Comparison of ENCODE assay signal across 8 mouse cellular contexts in genomic region chr7:141481498-141482401, GRCm38 (mm10). TPM values are rescaled to one million over a fixed set of nuclear protein-coding genes. Genes with fewer than 3 reads are reported as not detected.
DNase-seq lines count a peak whose midpoint lies in the region; ATAC-seq and TF ChIP-seq lines count a peak whose summit lies in the region.

No protein-coding gene starts in this region.

- no peaks in the 10 kb centered on the region for H3K27me3 ChIP-seq in kidney, adult 2 months (replicated peaks; ENCODE audit: control insufficient read depth, insufficient read depth, low read length)
- H3K27me3 ChIP-seq in hindbrain, embryonic 13.5 days, result peaks cover 33% of the 10 kb centered on the region
- peaks cover 21% of the 10 kb centered on the region for H3K27me3 ChIP-seq in limb, embryonic 15.5 days
- peaks cover 11% of the 10 kb centered on the region for H3K27me3 ChIP-seq in midbrain, embryonic 15.5 days (replicated peaks)

- H3K4me1 ChIP-seq in kidney, adult 2 months (ENCODE audit: control insufficient read depth, insufficient read depth, low read length), result peaks cover 22% of the 10 kb centered on the region
- peaks cover 6% of the 10 kb centered on the region for H3K4me1 ChIP-seq in embryonic fibroblast, embryonic 13.5 days (ENCODE audit: control insufficient read depth, insufficient read depth, low read length)
- peaks cover 53% of the 10 kb centered on the region for H3K4me1 ChIP-seq in hindbrain, embryonic 13.5 days (replicated peaks)
- H3K4me1 ChIP-seq in limb, embryonic 15.5 days, result peaks cover 46% of the 10 kb centered on the region
- peaks cover 41% of the 10 kb centered on the region for H3K4me1 ChIP-seq in midbrain, embryonic 15.5 days

- H3K4me2 ChIP-seq in hindbrain, embryonic 13.5 days, result peak overlapping the region; percentile 85
- H3K4me2 ChIP-seq in limb, embryonic 15.5 days, result peak overlapping the region; percentile 98
- peak overlapping the region; percentile 89 for H3K4me2 ChIP-seq in midbrain, embryonic 15.5 days

- peak overlapping the region; percentile 79 for H3K9ac ChIP-seq in hindbrain, embryonic 13.5 days
- H3K9ac ChIP-seq in limb, embryonic 15.5 days, result peak overlapping the region; percentile 33; the same call in 1 of the 2 replicates
- H3K9ac ChIP-seq in midbrain, embryonic 15.5 days, result peak overlapping the region; percentile 68

- H3K9me3 ChIP-seq in hindbrain, embryonic 13.5 days, result no peaks in the 10 kb centered on the region
- no peaks in the 10 kb centered on the region for H3K9me3 ChIP-seq in limb, embryonic 15.5 days
- H3K9me3 ChIP-seq in midbrain, embryonic 15.5 days, result no peaks in the 10 kb centered on the region

- peak overlapping the region; percentile 44; the same call in 1 of the 2 replicates for H3K4me3 ChIP-seq in kidney, adult 2 months (ENCODE audit: insufficient read depth, low read depth, low read length)
- peak overlapping the region; percentile 21 for H3K4me3 ChIP-seq in embryonic fibroblast, embryonic 13.5 days (ENCODE audit: insufficient read depth, low read length)
- peak overlapping the region; percentile 61 for H3K4me3 ChIP-seq in hindbrain, embryonic 13.5 days
- peak overlapping the region; percentile 54 for H3K4me3 ChIP-seq in limb, embryonic 15.5 days
- H3K4me3 ChIP-seq in midbrain, embryonic 15.5 days, result peak overlapping the region; percentile 70

- peak; percentile 40; the same call in 1 of the 2 replicates for TF ChIP-seq CTCF in kidney, adult 2 months (conservative IDR thresholded peaks at IDR 0.05; ENCODE audit: insufficient read depth, insufficient read length, low read depth, low read length)
- TF ChIP-seq CTCF in embryonic fibroblast, embryonic 13.5 days (IDR thresholded peaks at IDR 0.05; ENCODE audit: borderline replicate concordance, insufficient read depth, low read length), result no peak

- peak; percentile 60 for ATAC-seq in hindbrain, embryonic 13.5 days (ENCODE audit: low FRiP score)
- ATAC-seq in limb, embryonic 15.5 days (ENCODE audit: insufficient number of reproducible peaks, low FRiP score, low TSS enrichment, low read depth), result no peak
- ATAC-seq in midbrain, embryonic 15.5 days (replicated peaks), result peak; percentile 62
- no peak for ATAC-seq in activated CD4-positive, CD25-positive, alpha-beta regulatory T cell, adult 4 months

- no peak for TF ChIP-seq POLR2A in kidney, adult 2 months (IDR thresholded peaks at IDR 0.05; ENCODE audit: low read depth, low read length)
- TF ChIP-seq POLR2A in embryonic fibroblast, embryonic 13.5 days (IDR thresholded peaks at IDR 0.05; ENCODE audit: low read depth, low read length), result no peak

- H3K36me3 ChIP-seq in kidney, adult 2 months (ENCODE audit: control insufficient read depth, insufficient read depth, low read length), result no peaks in the 10 kb centered on the region
- no peaks in the 10 kb centered on the region for H3K36me3 ChIP-seq in hindbrain, embryonic 13.5 days
- no peaks in the 10 kb centered on the region for H3K36me3 ChIP-seq in limb, embryonic 15.5 days
- H3K36me3 ChIP-seq in midbrain, embryonic 15.5 days (replicated peaks), result no peaks in the 10 kb centered on the region

- H3K27ac ChIP-seq in kidney, adult 2 months (ENCODE audit: insufficient read depth, low read depth, low read length), result no peak overlapping the region
- no peak overlapping the region for H3K27ac ChIP-seq in embryonic fibroblast, embryonic 13.5 days (ENCODE audit: insufficient read depth, low read length)
- peak overlapping the region; percentile 77 for H3K27ac ChIP-seq in hindbrain, embryonic 13.5 days
- peak overlapping the region; percentile 7; the same call in 1 of the 2 replicates for H3K27ac ChIP-seq in limb, embryonic 15.5 days
- H3K27ac ChIP-seq in midbrain, embryonic 15.5 days, result peak overlapping the region; percentile 74

- 4% methylated on average over 81 of the region's 81 CpGs for WGBS in kidney, adult 2 months
- under 1% methylated on average over 81 of the region's 81 CpGs for WGBS in hindbrain, embryonic 13.5 days
- under 1% methylated on average over 79 of the region's 81 CpGs for WGBS in limb, embryonic 15.5 days
- under 1% methylated on average over 74 of the region's 81 CpGs for WGBS in midbrain, embryonic 15.5 days

- DNase-seq in kidney, adult 2 months, result peak; percentile 59
- no peak for DNase-seq in kidney, postnatal 14 days
- peak; percentile 77 for DNase-seq in adrenal gland, postnatal 14 days

RNA-seq across cellular contexts. Expression of gene Tspan4, which starts 6.7 kb away (rescaled TPM):
- 143 and 162 TPM in 2 replicates for polyA plus RNA-seq in kidney, adult 2 months (2012; rRNA removed)
- total RNA-seq in adrenal gland, postnatal 14 days (2021), result 49.4 and 58.4 TPM in 2 replicates
- 184 and 207 TPM in 2 replicates for polyA plus RNA-seq in embryonic fibroblast, embryonic 13.5 days (2011; ENCODE audit: insufficient read length, low read depth, missing spikeins)
- polyA plus RNA-seq in hindbrain, embryonic 13.5 days (2015; fragmentation: Nextera tagmentation; extraction: Ambion mirVana), result 34.1 and 35.5 TPM in 2 replicates
- polyA plus RNA-seq in limb, embryonic 15.5 days (2015; fragmentation: Nextera tagmentation; extraction: Ambion mirVana), result 71.4 and 79.1 TPM in 2 replicates
- 49.1 and 55.3 TPM in 2 replicates for polyA plus RNA-seq in midbrain, embryonic 15.5 days (2015; fragmentation: Nextera tagmentation; extraction: Ambion mirVana)
- polyA plus RNA-seq in activated CD4-positive, CD25-positive, alpha-beta regulatory T cell, adult 4 months (2017; shearing (Covaris generic)), result 1 to 10 TPM; 1.5 to 2.7 TPM

RNA-seq across cellular contexts. Expression of gene Polr2l, which starts 6.8 kb away (rescaled TPM):
- polyA plus RNA-seq in kidney, adult 2 months (2012; rRNA removed), result 67.3 and 70.9 TPM in 2 replicates
- 74.5 TPM in 2 replicates for total RNA-seq in adrenal gland, postnatal 14 days (2021)
- polyA plus RNA-seq in embryonic fibroblast, embryonic 13.5 days (2011; ENCODE audit: insufficient read length, low read depth, missing spikeins), result 13.1 and 24.1 TPM in 2 replicates
- polyA plus RNA-seq in hindbrain, embryonic 13.5 days (2015; fragmentation: Nextera tagmentation; extraction: Ambion mirVana), result 86.5 and 88.1 TPM in 2 replicates
- 54.7 and 57.5 TPM in 2 replicates for polyA plus RNA-seq in limb, embryonic 15.5 days (2015; fragmentation: Nextera tagmentation; extraction: Ambion mirVana)
- 82.4 and 83.8 TPM in 2 replicates for polyA plus RNA-seq in midbrain, embryonic 15.5 days (2015; fragmentation: Nextera tagmentation; extraction: Ambion mirVana)
- polyA plus RNA-seq in activated CD4-positive, CD25-positive, alpha-beta regulatory T cell, adult 4 months (2017; shearing (Covaris generic)), result 10 to 100 TPM; 22.3 to 22.6 TPM

RNA-seq across cellular contexts. Expression of gene Cd151, which starts 14.6 kb away (rescaled TPM):
- polyA plus RNA-seq in kidney, adult 2 months (2012; rRNA removed), result 274 and 343 TPM in 2 replicates
- total RNA-seq in adrenal gland, postnatal 14 days (2021), result 199 and 204 TPM in 2 replicates
- polyA plus RNA-seq in embryonic fibroblast, embryonic 13.5 days (2011; ENCODE audit: insufficient read length, low read depth, missing spikeins), result 58.4 and 94.0 TPM in 2 replicates
- polyA plus RNA-seq in hindbrain, embryonic 13.5 days (2015; fragmentation: Nextera tagmentation; extraction: Ambion mirVana), result 18.4 and 19.3 TPM in 2 replicates
- polyA plus RNA-seq in limb, embryonic 15.5 days (2015; fragmentation: Nextera tagmentation; extraction: Ambion mirVana), result 14.2 and 20.6 TPM in 2 replicates
- polyA plus RNA-seq in midbrain, embryonic 15.5 days (2015; fragmentation: Nextera tagmentation; extraction: Ambion mirVana), result 18.8 and 20.5 TPM in 2 replicates
- polyA plus RNA-seq in activated CD4-positive, CD25-positive, alpha-beta regulatory T cell, adult 4 months (2017; shearing (Covaris generic)), result 1 to 10 TPM; 8.3 to 8.7 TPM

RNA-seq across cellular contexts. Expression of gene Cracr2b, which starts 20.9 kb away (rescaled TPM):
- 15.3 and 22.2 TPM in 2 replicates for polyA plus RNA-seq in kidney, adult 2 months (2012; rRNA removed)
- total RNA-seq in adrenal gland, postnatal 14 days (2021), result 14.2 and 23.2 TPM in 2 replicates
- 1.3 and 2.7 TPM in 2 replicates for polyA plus RNA-seq in embryonic fibroblast, embryonic 13.5 days (2011; ENCODE audit: insufficient read length, low read depth, missing spikeins)
- polyA plus RNA-seq in hindbrain, embryonic 13.5 days (2015; fragmentation: Nextera tagmentation; extraction: Ambion mirVana), result 6.9 and 7.2 TPM in 2 replicates
- polyA plus RNA-seq in limb, embryonic 15.5 days (2015; fragmentation: Nextera tagmentation; extraction: Ambion mirVana), result 16.4 and 21.6 TPM in 2 replicates
- 7.6 and 8.7 TPM in 2 replicates for polyA plus RNA-seq in midbrain, embryonic 15.5 days (2015; fragmentation: Nextera tagmentation; extraction: Ambion mirVana)
- polyA plus RNA-seq in activated CD4-positive, CD25-positive, alpha-beta regulatory T cell, adult 4 months (2017; shearing (Covaris generic)), result not detected

RNA-seq across cellular contexts. Expression of gene Pnpla2, which starts 26.8 kb away (rescaled TPM):
- polyA plus RNA-seq in kidney, adult 2 months (2012; rRNA removed), result 350 and 353 TPM in 2 replicates
- total RNA-seq in adrenal gland, postnatal 14 days (2021), result 1,289 and 1,648 TPM in 2 replicates
- 18.9 and 26.7 TPM in 2 replicates for polyA plus RNA-seq in embryonic fibroblast, embryonic 13.5 days (2011; ENCODE audit: insufficient read length, low read depth, missing spikeins)
- polyA plus RNA-seq in hindbrain, embryonic 13.5 days (2015; fragmentation: Nextera tagmentation; extraction: Ambion mirVana), result 18.7 TPM in 2 replicates
- polyA plus RNA-seq in limb, embryonic 15.5 days (2015; fragmentation: Nextera tagmentation; extraction: Ambion mirVana), result 16.9 and 23.6 TPM in 2 replicates
- polyA plus RNA-seq in midbrain, embryonic 15.5 days (2015; fragmentation: Nextera tagmentation; extraction: Ambion mirVana), result 17.7 and 20.1 TPM in 2 replicates
- polyA plus RNA-seq in activated CD4-positive, CD25-positive, alpha-beta regulatory T cell, adult 4 months (2017; shearing (Covaris generic)), result 10 to 100 TPM; 58.2 to 70.2 TPM

Comparison
In these comparisons a context has a peak if more than half of its experiments do, and no peak if none do; other contexts are left out.
1. H3K27ac ChIP-seq: peak in hindbrain, embryonic 13.5 days (single experiment), limb, embryonic 15.5 days (single experiment) and midbrain, embryonic 15.5 days (single experiment); none in kidney, adult 2 months (single experiment) and embryonic fibroblast, embryonic 13.5 days (single experiment).
2. ATAC-seq: peak in hindbrain, embryonic 13.5 days (single experiment) and midbrain, embryonic 15.5 days (single experiment); none in limb, embryonic 15.5 days (single experiment) and activated CD4-positive, CD25-positive, alpha-beta regulatory T cell, adult 4 months (single experiment).
3. Peak in every context shown above with its lines, with median percentiles within 50 percentile points of each other: H3K4me3 ChIP-seq, H3K4me2 ChIP-seq and H3K9ac ChIP-seq.